Mouse (Mus musculus) kidney, adult 18-20 months (tissue): Measurements from ENCODE around the gene Myl6.
A peak's percentile ranks its signal among the peaks of the same experiment; 100 is the strongest.

ENCODE experiments used
- DNase-seq: peaks from one replicate; pipeline ENCODE4 v3.0.0; 2021

Myl6 gene

DNA sequence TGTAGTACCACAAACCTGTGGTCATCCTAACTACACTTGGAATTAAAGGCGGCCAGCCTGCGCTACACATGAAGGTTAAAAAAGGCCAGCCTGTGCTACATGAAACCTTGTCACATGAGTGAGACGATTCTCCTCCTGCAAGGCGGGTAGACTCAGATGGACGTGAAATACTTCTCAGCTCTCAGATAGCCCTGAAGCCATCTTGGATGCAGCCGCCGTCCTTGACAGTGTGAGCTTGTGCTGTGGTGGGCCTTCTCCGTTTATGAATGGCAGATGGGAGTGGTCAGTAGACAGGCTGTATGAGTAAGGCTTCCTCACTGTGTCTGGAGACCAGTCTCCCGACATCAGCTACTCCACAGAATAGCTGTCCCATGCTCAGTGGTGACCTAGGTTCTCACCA lies 15.3 kb upstream of the Myl6 start:
- no peak for DNase-seq

DNA sequence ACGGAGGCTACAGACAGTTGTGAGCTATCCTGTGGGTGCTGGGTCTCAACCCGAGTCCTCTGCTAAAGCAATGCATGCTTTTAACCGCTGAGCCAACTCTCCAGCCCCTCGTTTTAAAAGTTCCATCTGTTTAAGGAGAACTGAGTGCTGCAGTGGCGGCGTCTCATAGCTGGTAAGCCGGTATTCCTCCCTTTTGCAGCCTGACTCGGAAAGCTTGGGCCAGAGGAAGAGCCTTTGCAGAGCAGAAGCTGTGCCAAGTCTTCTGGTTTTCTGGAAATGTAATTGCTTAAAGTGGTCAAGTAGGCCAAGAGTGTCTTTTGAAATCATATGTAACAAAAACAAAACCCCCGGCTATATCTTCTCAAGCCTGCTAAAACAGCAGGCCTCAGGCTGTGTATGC lies 14.3 kb upstream of the Myl6 start:
- no peak for DNase-seq

- DNase-seq = no peak
These were observed 12.0 kb upstream of the Myl6 start for GRCm38 (mm10) chr10:128505974-128506373.

- peak; percentile 34 for DNase-seq
These were observed 11.4 kb upstream of the Myl6 start for GRCm38 (mm10) chr10:128505371-128505667.

GRCm38 (mm10) chr10:128504641-128505370 lies 10.9 kb upstream of the Myl6 start:
- DNase-seq = no peak

- no peak for DNase-seq
These were observed 10.1 kb upstream of the Myl6 start for GRCm38 (mm10) chr10:128504012-128504411.

GRCm38 (mm10) chr10:128503532-128503931 lies 9.6 kb upstream of the Myl6 start:
- no peak for DNase-seq

- no peak for DNase-seq
These were observed 8.4 kb upstream of the Myl6 start for GRCm38 (mm10) chr10:128502341-128502740.

GRCm38 (mm10) chr10:128499116-128499671 lies 5.2 kb upstream of the Myl6 start:
- peak; percentile 77 for DNase-seq

GRCm38 (mm10) chr10:128498590-128498989 lies 4.6 kb upstream of the Myl6 start, which contains the start of gene Myl6b:
Myl6b (minus strand) TSS chr10:128498685.
- peak; percentile 94 for DNase-seq

DNA sequence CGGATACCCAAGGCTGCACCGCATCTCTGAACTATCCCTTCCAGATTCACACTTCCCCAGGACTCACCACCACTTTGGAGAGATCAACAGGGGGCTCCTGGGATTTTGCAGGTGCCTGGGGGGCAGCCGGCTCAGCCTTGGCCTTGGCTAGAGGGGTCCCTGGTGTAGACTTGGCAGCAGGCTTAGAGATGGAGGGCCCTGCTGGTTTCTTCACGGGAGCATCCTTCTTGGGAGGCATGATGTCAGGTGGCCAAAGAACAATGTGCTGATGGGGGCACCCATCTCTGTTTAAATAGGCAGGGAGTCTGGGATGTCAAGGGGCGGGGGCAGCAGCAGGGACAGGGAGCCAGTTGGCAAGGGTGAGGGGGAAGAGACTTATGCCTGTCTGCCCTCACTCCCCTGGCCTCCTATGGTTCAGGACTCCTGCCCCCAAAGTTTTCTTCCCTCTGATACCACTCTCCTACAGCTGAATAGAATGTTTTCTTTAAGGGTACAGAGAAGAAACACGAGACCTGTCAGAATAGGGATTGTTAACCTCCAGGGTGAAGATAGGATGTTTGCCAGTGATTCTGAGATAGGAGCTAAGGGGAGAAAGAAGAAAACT lies 3.3 kb upstream of the Myl6 start:
- no peak for DNase-seq

DNA sequence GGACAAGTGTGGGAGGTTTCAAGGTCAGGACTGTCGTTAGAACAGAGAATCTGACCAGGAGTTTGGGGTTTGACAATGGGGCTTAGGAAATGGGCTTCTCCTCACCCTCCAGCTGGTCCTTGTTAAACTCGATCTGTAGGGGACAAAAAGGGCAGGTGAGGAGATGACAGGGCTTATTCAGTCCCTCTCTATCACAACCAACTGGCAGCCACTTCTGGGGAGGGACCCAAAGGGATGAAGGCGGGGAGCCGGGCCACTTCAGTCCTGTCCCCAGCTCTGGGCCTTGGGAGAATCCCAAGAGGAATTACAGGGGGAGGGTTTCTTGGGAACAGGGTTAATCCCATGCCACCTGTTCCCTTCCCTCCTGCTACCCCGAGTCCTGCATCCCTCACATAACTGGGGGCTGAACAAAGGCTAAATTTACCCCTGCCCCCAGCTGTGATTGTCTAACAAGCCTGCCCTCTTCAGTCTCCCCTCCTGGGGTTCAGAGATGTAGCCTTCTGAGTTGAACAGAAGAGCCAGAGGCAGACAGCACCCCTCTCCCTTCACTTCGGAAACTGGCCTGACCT lies 2.6 kb upstream of the Myl6 start:
- no peak for DNase-seq

GRCm38 (mm10) chr10:128495903-128496302 lies 2.0 kb upstream of the Myl6 start:
- no peak for DNase-seq

- DNase-seq = no peak
These were observed 1.3 kb upstream of the Myl6 start for GRCm38 (mm10) chr10:128495270-128495669.

GRCm38 (mm10) chr10:128494667-128495245 lies 811 bp upstream of the Myl6 start:
- no peak for DNase-seq

DNA sequence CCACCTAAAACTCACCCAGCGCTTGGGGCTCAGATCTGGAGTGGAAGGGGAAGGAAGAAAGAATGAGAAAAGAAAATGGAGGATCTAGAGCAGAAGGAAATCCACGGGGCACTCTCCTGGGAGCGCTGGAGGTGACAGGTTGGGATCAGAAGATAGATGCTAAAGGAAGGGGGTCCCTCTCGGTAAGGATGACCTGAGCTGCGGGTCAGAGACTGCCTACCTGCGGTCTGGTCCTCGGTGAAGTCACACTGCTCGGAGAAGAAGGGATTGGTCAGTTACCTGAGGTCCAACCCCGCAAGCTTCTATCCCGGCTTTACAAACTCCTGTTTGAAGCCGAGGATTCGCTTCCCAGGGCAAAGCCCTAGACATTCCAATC lies 638 bp downstream of the Myl6 start:
- no peak for DNase-seq

GRCm38 (mm10) chr10:128492633-128493311 lies 1.2 kb downstream of the Myl6 start:
- peak; percentile 68 for DNase-seq

DNA sequence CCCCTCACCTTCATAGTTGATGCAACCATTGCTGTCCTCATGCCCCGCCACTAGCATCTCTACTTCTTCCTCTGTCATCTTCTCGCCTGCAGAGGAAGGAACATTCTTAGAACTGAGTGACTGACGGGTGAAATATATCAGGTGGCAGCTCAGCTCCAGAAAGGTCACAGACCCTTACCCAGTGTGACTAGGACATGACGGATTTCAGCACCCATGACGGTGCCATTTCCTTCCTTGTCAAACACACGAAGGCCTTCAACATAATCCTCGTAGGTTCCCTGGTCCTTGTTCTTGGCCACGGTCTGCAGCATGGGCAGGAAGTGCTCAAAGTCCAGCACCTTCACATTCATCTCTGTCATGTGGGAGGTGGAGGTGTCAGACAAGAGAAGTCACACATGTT lies 1.9 kb downstream of the Myl6 start:
- DNase-seq = peak; percentile 30

DNA sequence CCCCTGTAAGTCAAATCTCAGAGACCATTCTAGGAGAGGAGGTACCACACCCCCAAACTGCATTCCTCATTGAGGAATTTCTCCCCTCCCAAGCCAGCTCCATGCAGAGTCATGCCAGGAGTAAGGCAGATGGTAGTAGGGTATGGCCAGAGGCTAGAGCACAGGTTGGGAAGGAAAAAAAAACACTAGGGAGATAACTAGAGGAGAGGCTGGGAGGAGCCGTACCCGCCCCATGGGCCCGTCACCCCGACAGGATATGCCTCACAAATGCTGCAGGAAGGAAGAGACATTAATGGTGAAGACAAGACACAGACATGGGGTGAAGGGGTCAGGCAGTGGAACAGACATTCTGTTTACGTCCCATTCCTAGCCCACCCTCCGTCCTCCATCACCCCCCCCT lies 2.5 kb downstream of the Myl6 start:
- peak; percentile 43 for DNase-seq

GRCm38 (mm10) chr10:128490912-128491311 lies 3.0 kb downstream of the Myl6 start:
- no peak for DNase-seq

GRCm38 (mm10) chr10:128490232-128490631 lies 3.7 kb downstream of the Myl6 start:
- no peak for DNase-seq

DNA sequence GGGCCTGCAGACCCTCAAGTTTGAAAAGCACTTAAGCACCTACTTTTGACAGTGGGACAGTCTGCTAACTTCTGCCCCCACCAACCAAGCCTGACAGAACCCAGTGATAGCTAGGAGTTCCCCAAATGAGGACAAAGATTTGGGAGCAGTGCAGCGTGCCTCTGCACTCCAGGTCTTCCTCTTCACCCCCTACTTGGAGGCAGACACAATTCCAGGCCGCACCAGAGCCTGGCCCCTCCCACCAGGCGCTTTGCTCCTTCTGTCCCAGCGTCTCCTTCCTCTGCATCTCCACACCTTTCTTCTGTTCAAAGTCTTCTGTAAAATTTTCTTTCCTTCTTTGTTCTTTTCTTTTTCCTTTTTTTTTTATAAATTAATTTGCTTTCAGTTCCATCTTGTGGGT lies 4.2 kb downstream of the Myl6 start:
- no peak for DNase-seq

DNA sequence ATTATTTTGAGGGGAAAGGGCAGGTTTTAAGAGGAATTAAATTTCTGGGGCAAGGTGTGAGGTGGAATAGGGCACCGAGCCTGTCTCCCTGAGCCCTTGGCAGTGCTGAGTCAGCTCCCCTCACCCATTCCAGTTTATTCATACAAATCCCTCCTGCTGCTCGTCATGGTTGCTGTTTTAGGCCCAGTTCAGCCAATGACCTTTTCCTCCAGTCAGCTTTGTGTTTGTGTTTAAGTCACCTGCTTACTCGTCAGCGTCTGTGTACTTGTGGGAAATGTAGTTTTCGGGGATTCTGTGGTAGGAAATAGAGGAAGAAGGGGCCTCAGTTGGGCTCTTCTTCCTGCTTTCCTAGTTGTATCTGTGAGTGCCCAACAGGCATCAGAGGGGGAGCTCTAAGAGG lies 4.6 kb downstream of the Myl6 start:
- no peak for DNase-seq
